Comparison of ENCODE assay signal across 11 mouse cellular contexts in the genomic region with DNA sequence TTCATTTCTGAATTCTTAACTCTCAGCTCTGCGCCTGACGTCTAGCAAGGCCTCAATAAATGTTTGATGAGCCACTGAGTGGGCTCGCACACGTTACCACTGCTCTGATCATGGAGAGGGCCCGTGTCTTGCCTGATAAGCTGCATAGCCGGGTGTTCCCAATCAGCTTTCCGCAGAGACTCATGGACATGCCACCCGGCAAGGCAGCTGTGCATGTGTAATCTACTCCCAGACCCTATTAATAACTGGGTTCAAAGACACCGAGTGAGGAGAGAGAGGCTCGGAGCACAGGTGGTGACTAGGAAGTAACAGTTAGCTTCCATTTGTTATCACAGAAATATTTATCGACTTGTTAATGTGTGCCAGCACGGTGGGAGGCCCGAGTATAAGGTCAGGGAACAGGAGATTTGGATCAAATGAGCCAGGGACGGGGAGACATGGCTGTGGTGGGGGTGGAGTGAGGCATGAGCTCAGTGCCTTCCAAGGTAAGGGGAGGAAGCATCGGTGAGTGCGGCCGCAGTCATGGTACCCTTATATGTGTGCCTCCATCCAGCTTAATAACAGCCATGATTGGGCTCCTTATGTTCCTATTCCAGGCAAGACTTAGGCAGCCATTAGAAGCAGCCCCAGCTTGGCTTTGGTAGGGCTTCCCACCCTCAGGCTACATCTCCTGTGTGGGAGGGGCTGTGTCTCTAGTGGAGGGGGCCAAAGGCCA. TPM values are rescaled to one million over a fixed set of nuclear protein-coding genes. Genes with fewer than 3 reads are reported as not detected.
DNase-seq lines count a peak whose midpoint lies in the region; ATAC-seq and TF ChIP-seq lines count a peak whose summit lies in the region.
"Had no signal": no experiment of that assay in that cellular context is flagged by ENCODE, and none has a peak within 500 bp of the region (broad histone marks: within the 10 kb centered on the region; RNA-seq: fewer than 3 reads in every experiment).

No protein-coding gene starts in this region.

- DNase-seq in kidney, adult 9 months = peak; percentile 36
- no peak for DNase-seq in kidney, postnatal 36 days
- DNase-seq in kidney, postnatal 4 days = peak; percentile 45 to 60
- no peak for DNase-seq in thymus, postnatal 36 days
- no peak for DNase-seq in frontal cortex, adult 2 months (ENCODE audit: extremely low spot score in 1 of 2, low spot score in 1 of 2)
- DNase-seq: lung, adult 18-20 months; thymus, adult 2 months had no signal

- no peak overlapping the region for H3ac ChIP-seq in myocyte (ENCODE audit: control insufficient read depth, insufficient read length)

- ATAC-seq in common myeloid progenitor, adult 5-6 weeks (replicated peaks; ENCODE audit: low read depth, poor library complexity, severe bottlenecking) = peak; percentile 19; the same call in 1 of the 2 replicates
- no peak for ATAC-seq in CD4-positive, CD25-positive, alpha-beta regulatory T cell, adult 4 months

- H3K4me3 ChIP-seq in myocyte = no peak overlapping the region
- H3K4me3 ChIP-seq: hindbrain, embryonic 15.5 days had no signal

- no peaks in the 10 kb centered on the region for H3K36me3 ChIP-seq in myocyte (ENCODE audit: control insufficient read depth, insufficient read depth)
- H3K36me3 ChIP-seq: hindbrain, embryonic 15.5 days had no signal

- H3K79me2 ChIP-seq in myocyte (ENCODE audit: control insufficient read depth, insufficient read depth) = no peaks in the 10 kb centered on the region

- TF ChIP-seq POLR2A in myocyte (IDR thresholded peaks at IDR 0.05; ENCODE audit: insufficient read length, low read depth) = no peak

- no peak overlapping the region for H3K4me2 ChIP-seq in myocyte (ENCODE audit: low read depth)
- H3K4me2 ChIP-seq: hindbrain, embryonic 15.5 days had no signal

- no peaks in the 10 kb centered on the region for H3K27me3 ChIP-seq in myocyte (ENCODE audit: control insufficient read depth, insufficient read depth, insufficient read length)
- H3K27me3 ChIP-seq: hindbrain, embryonic 15.5 days had no signal

TF ChIP-seq in myocyte, 11 proteins besides CTCF, POLR2A, EP300 and RAD21:
- no peak for TF ChIP-seq REST (IDR thresholded peaks at IDR 0.05; ENCODE audit: insufficient read depth, insufficient read length)
- TF ChIP-seq CEBPB (IDR thresholded peaks at IDR 0.05; ENCODE audit: insufficient read depth, poor library complexity, severe bottlenecking) = no peak
- TF ChIP-seq MYOG (IDR thresholded peaks at IDR 0.05; ENCODE audit: control insufficient read depth in 1 of 3, insufficient read depth in 1 of 3, insufficient read length in 2 of 3, low read depth in 2 of 3) = peak in 2 of 3 experiments; percentile 46 to 57
- TF ChIP-seq E2F4 (IDR thresholded peaks at IDR 0.05; ENCODE audit: insufficient read depth) = no peak
- TF ChIP-seq SRF (IDR thresholded peaks at IDR 0.05; ENCODE audit: control insufficient read depth, insufficient read length, low read depth) = no peak
- TF ChIP-seq POLR2AphosphoS2 (IDR thresholded peaks at IDR 0.05; ENCODE audit: insufficient read length, low read depth) = no peak
- TF ChIP-seq USF1 (IDR thresholded peaks at IDR 0.05; ENCODE audit: low read depth) = no peak
- peak; percentile 52 for TF ChIP-seq TCF12 (IDR thresholded peaks at IDR 0.05; ENCODE audit: insufficient read depth, poor library complexity, severe bottlenecking)
- TF ChIP-seq MYOD1 (IDR thresholded peaks at IDR 0.05; ENCODE audit: control insufficient read depth in 1 of 3, insufficient read length in 2 of 3, low read depth in 2 of 3) = peak in 2 of 3 experiments; percentile 37 to 68
- no peak for TF ChIP-seq MAX (IDR thresholded peaks at IDR 0.05; ENCODE audit: low read depth)
- no peak for TF ChIP-seq TCF3 (IDR thresholded peaks at IDR 0.05; ENCODE audit: insufficient read length, low read depth)

RNA-seq across cellular contexts. Expression of a gene that starts 45.3 kb away (rescaled TPM):
- total RNA-seq in common myeloid progenitor, adult 5-6 weeks (2017) = 10.3 and 16.4 TPM in 2 replicates
- polyA plus RNA-seq in myocyte (2012; fragmentation: generic; extraction: Trizol) = 11.3 TPM
- 22.6 and 23.8 TPM in 2 replicates for polyA plus RNA-seq in frontal cortex, adult 2 months (2012; rRNA removed)
- polyA plus RNA-seq in CD4-positive, CD25-positive, alpha-beta regulatory T cell, adult 4 months (2017; shearing (Covaris generic)) = 10 to 100 TPM; 16.1 to 16.5 TPM

RNA-seq across cellular contexts. Expression of a gene that starts 46.0 kb away (rescaled TPM):
- 23.1 and 33.0 TPM in 2 replicates for total RNA-seq in common myeloid progenitor, adult 5-6 weeks (2017)
- polyA plus RNA-seq in myocyte (2012; fragmentation: generic; extraction: Trizol) = not detected
- 1.6 and 2.4 TPM in 2 replicates for polyA plus RNA-seq in frontal cortex, adult 2 months (2012; rRNA removed)
- under 1 TPM in 1 of 2 experiments, not detected in 1; 0.91 TPM for polyA plus RNA-seq in CD4-positive, CD25-positive, alpha-beta regulatory T cell, adult 4 months (2017; shearing (Covaris generic))

Comparison
In these comparisons a context has a peak if more than half of its experiments do, and no peak if none do; other contexts are left out.
1. DNase-seq: peak in kidney, adult 9 months (single experiment) and kidney, postnatal 4 days (2 of 2); none in kidney, postnatal 36 days (0 of 2), thymus, postnatal 36 days (0 of 2) and frontal cortex, adult 2 months (0 of 2).